Mouse (Mus musculus): ENCODE results near the gene Rbck1. TPM values are rescaled to one million over a fixed set of nuclear protein-coding genes. Genes with fewer than 3 reads are reported as not detected.
"Not testable (repeated sequence)": the region's sequence is repeated elsewhere in the genome, so short reads cannot be mapped to it uniquely, and the experiment has no call there.

Rbck1 gene
- polyA plus RNA-seq, 1 experiment, result 246 TPM

- TF ChIP-seq CTCF (IDR thresholded peaks at IDR 0.05; ENCODE audit: borderline replicate concordance, extremely low read depth, insufficient read depth, insufficient read length) (no peak), POLR2A (IDR thresholded peaks at IDR 0.05; ENCODE audit: borderline replicate concordance, extremely low read depth, insufficient read depth, insufficient read length, poor library complexity, severe bottlenecking) (no peak)
- no peak for DNase-seq (ENCODE audit: low read depth)
Observed at GRCm38 (mm10) chr2:152360271-152360775, 27.9 kb upstream of the Rbck1 start.

- TF ChIP-seq POLR2A (IDR thresholded peaks at IDR 0.05; ENCODE audit: borderline replicate concordance, extremely low read depth, insufficient read depth, insufficient read length, poor library complexity, severe bottlenecking), result no peak
- no peak for TF ChIP-seq CTCF (IDR thresholded peaks at IDR 0.05; ENCODE audit: borderline replicate concordance, extremely low read depth, insufficient read depth, insufficient read length)
- DNase-seq (ENCODE audit: low read depth), result no peak
Observed at GRCm38 (mm10) chr2:152359616-152360015, 27.2 kb upstream of the Rbck1 start.

- TF ChIP-seq CTCF (IDR thresholded peaks at IDR 0.05; ENCODE audit: borderline replicate concordance, extremely low read depth, insufficient read depth, insufficient read length), result peak; percentile 17; the same call in 1 of the 2 replicates
- DNase-seq (ENCODE audit: low read depth), result not testable (repeated sequence)
Observed at GRCm38 (mm10) chr2:152358977-152359376, 26.5 kb upstream of the Rbck1 start.

- DNase-seq (ENCODE audit: low read depth), result no peak
- TF ChIP-seq POLR2A (IDR thresholded peaks at IDR 0.05; ENCODE audit: borderline replicate concordance, extremely low read depth, insufficient read depth, insufficient read length, poor library complexity, severe bottlenecking), result no peak
- TF ChIP-seq CTCF (IDR thresholded peaks at IDR 0.05; ENCODE audit: borderline replicate concordance, extremely low read depth, insufficient read depth, insufficient read length), result no peak
Observed at GRCm38 (mm10) chr2:152357254-152357653, 24.8 kb upstream of the Rbck1 start.

GRCm38 (mm10) chr2:152349842-152350540, 17.5 kb upstream of the Rbck1 start:
- DNase-seq (ENCODE audit: low read depth), result peak; percentile 66
- no peak for TF ChIP-seq POLR2A (IDR thresholded peaks at IDR 0.05; ENCODE audit: borderline replicate concordance, extremely low read depth, insufficient read depth, insufficient read length, poor library complexity, severe bottlenecking)
- TF ChIP-seq CTCF (IDR thresholded peaks at IDR 0.05; ENCODE audit: borderline replicate concordance, extremely low read depth, insufficient read depth, insufficient read length), result no peak

- TF ChIP-seq POLR2A (IDR thresholded peaks at IDR 0.05; ENCODE audit: borderline replicate concordance, extremely low read depth, insufficient read depth, insufficient read length, poor library complexity, severe bottlenecking), result no peak
- TF ChIP-seq CTCF (IDR thresholded peaks at IDR 0.05; ENCODE audit: borderline replicate concordance, extremely low read depth, insufficient read depth, insufficient read length), result no peak
Observed at GRCm38 (mm10) chr2:152349205-152349604, 16.8 kb upstream of the Rbck1 start.

GRCm38 (mm10) chr2:152347722-152348121, 15.3 kb upstream of the Rbck1 start:
- DNase-seq (ENCODE audit: low read depth), result no peak
- TF ChIP-seq POLR2A (IDR thresholded peaks at IDR 0.05; ENCODE audit: borderline replicate concordance, extremely low read depth, insufficient read depth, insufficient read length, poor library complexity, severe bottlenecking) (no peak), CTCF (IDR thresholded peaks at IDR 0.05; ENCODE audit: borderline replicate concordance, extremely low read depth, insufficient read depth, insufficient read length) (no peak)

More at GRCm38 (mm10) chr2:152349205-152349604, 16.8 kb upstream of the Rbck1 start:
- DNase-seq (ENCODE audit: low read depth), result no peak

GRCm38 (mm10) chr2:152346776-152347465, 14.5 kb upstream of the Rbck1 start:
- no peak for TF ChIP-seq CTCF (IDR thresholded peaks at IDR 0.05; ENCODE audit: borderline replicate concordance, extremely low read depth, insufficient read depth, insufficient read length)
- TF ChIP-seq POLR2A (IDR thresholded peaks at IDR 0.05; ENCODE audit: borderline replicate concordance, extremely low read depth, insufficient read depth, insufficient read length, poor library complexity, severe bottlenecking), result no peak
- no peak for DNase-seq (ENCODE audit: low read depth)

GRCm38 (mm10) chr2:152345393-152345792, 12.9 kb upstream of the Rbck1 start:
- TF ChIP-seq POLR2A (IDR thresholded peaks at IDR 0.05; ENCODE audit: borderline replicate concordance, extremely low read depth, insufficient read depth, insufficient read length, poor library complexity, severe bottlenecking), result no peak
- TF ChIP-seq CTCF (IDR thresholded peaks at IDR 0.05; ENCODE audit: borderline replicate concordance, extremely low read depth, insufficient read depth, insufficient read length), result no peak
- DNase-seq (ENCODE audit: low read depth), result no peak

- TF ChIP-seq CTCF (IDR thresholded peaks at IDR 0.05; ENCODE audit: borderline replicate concordance, extremely low read depth, insufficient read depth, insufficient read length) (no peak), POLR2A (IDR thresholded peaks at IDR 0.05; ENCODE audit: borderline replicate concordance, extremely low read depth, insufficient read depth, insufficient read length, poor library complexity, severe bottlenecking) (no peak)
- DNase-seq (ENCODE audit: low read depth), result no peak
Observed at GRCm38 (mm10) chr2:152344909-152345308, 12.5 kb upstream of the Rbck1 start.

GRCm38 (mm10) chr2:152344361-152344760, 11.9 kb upstream of the Rbck1 start:
- TF ChIP-seq CTCF (IDR thresholded peaks at IDR 0.05; ENCODE audit: borderline replicate concordance, extremely low read depth, insufficient read depth, insufficient read length) (no peak), POLR2A (IDR thresholded peaks at IDR 0.05; ENCODE audit: borderline replicate concordance, extremely low read depth, insufficient read depth, insufficient read length, poor library complexity, severe bottlenecking) (no peak)
- peak; percentile 18 for DNase-seq (ENCODE audit: low read depth)

Measured in brain, embryonic 14.5 days (tissue).